Mouse (Mus musculus): Measurements from ENCODE around the gene Zfp30.

DNA sequence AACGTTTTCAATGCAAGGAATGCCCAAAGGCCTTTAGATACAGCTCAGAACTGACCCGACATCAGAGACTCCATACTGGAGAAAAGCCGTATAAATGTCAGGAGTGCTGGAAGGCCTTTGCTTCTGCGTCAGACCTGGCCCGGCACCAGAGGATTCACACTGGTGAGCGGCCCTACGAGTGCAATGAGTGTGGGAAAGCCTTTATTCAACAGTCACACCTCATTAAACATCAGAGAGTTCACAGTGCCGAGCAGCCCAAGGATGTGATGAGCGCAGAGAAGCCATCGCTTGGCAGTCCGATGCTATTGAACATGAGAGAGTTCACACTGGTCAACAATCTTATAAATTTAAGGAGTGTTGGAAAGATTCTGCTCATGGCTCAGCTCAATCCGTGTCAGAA is 46.0 kb downstream of the Zfp30 start:
- no peak for TF ChIP-seq POLR2A (IDR thresholded peaks at IDR 0.05; ENCODE audit: low read depth, low read length)
- no peak for TF ChIP-seq CTCF (IDR thresholded peaks at IDR 0.05; ENCODE audit: borderline replicate concordance, insufficient read depth, low read length)

All from embryonic fibroblast, embryonic 13.5 days (primary cell).